Mouse (Mus musculus) cerebellum, postnatal 4 days (tissue): ENCODE data around the gene Map3k21.

Source experiments
- DNase-seq, 2 experiments: peaks; one replicate each; pipeline ENCODE4 v3.0.0; 2022; ENCODE audit warnings: low spot score in 2 of 2, mixed read lengths in 1 of 2

The Map3k21 gene

DNA sequence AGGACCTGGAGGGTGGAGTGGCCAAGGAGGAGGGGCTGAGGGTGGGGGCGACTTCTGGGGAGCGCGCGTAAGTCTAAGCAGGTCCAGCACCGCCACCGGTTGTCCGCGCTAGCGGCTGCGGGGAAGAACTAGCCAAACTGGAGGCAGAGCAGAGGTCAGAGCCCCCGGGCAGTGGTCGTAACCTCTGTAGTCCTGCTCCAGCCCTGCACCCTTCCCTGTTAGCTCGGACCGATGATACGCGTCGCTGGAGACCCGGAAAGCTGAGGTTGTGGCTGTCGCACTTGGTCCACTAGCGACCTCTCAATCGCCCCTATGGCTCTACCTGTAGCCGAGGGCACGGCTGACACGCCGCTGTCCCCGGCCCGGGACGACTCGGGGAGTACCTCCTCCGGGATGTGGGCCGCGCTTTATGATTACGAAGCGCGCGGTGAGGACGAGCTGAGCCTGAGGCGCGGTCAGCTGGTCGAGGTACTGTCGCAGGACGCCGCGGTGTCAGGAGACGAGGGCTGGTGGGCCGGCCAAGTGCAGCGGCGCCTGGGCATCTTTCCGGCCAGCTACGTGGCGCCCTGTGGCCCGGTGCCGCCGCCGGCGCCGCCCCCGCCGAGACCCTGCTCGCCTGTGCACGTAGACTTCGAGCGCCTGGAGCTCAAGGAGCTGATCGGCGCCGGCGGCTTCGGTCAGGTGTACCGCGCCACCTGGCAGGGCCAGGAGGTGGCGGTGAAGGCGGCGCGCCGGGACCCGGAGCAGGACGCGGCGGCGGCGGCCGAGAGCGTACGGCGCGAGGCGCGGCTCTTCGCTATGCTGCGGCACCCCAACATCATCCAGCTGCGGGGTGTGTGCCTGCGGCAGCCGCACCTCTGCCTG, at the start of gene Map3k21:
Gene Map3k21 (plus strand): TSS at position 86 of the 864 bp plus-strand sequence.
- peak in 1 of 2 experiments; percentile 17 for DNase-seq

DNA sequence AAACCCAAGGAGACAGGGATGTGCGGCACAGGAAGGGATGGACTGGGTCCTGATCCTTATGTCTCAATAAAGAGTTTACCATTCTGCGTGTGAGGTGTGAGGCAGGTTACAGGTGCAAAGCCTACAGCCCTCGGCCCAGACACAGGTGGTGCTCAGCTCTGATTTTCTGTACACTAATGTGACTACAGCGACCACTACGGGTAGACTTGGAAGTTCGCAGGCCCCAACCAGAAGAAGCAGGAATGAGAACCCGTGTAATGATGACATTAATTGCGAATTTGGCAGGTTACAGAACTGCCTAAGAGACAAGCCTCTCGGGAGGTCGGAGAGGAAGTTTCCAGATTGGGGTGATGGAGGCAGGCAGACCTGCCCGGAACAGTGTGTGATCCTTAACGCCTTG, 44.1 kb upstream of the Map3k21 start:
- DNase-seq = no peak

DNA sequence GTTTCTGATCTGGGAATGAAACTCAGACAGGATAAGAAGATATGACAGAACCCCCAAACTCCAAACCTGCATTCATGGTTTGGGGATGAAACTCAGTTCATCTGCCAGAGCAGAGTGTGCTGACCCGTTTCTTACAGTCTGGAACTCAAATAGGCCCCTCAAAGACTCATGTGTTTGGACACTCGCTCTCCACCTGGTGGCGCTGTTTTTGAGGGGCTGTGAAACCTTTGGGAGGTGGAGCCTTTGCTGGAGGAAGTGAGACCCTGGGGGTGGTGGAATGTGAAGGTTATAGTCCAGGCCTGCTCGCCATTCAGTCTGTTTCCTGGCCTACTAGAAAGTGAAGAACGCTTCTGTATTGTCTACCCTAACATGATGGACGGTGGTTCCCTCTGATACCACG, 41.7 kb upstream of the Map3k21 start:
- no peak for DNase-seq

DNA sequence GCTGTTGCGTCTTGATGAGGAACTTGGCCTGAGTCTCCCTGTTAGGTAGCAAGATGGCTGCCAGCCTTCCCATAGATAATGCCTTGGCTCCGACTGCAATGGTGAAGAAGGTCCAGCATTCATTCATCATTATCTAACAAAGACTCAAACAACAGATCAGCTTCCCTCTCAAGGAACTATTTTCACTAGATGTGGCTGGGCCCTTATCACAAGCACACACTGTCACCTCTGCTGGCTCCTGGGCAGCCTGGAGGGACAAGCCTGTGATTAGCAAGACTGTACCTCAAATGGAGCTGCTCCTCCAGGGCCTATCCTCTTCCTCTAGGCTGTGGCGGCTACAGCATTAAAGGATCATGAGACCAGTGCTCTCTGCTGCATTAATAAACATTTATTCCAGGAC, 40.5 kb upstream of the Map3k21 start:
- DNase-seq = no peak

DNA sequence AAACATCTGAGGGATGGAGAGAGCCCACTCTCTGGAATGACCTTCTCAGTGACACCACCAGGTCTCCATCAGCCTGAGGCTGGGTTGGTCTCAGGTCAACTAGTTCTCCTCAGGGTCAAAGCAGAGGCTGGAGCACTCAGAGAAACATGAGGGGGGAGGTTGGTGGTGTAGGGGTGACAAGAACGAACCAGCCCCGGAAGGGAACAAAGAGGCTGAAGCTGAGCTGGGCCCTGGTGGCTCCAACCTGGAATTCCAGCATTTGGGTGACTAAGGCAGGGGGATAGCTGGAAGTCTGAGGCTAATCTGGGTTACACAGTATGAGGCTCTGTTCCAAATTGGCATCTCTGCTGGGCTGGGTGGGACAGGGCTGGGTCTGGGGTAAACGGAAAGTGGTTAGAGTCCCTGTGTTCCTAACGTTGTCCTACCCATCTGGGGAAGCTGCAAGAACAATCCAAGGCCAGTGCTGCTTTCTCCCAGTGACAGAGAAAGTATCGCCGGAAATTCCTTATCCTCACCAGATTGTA, 40.0 kb upstream of the Map3k21 start:
- no peak for DNase-seq

DNA sequence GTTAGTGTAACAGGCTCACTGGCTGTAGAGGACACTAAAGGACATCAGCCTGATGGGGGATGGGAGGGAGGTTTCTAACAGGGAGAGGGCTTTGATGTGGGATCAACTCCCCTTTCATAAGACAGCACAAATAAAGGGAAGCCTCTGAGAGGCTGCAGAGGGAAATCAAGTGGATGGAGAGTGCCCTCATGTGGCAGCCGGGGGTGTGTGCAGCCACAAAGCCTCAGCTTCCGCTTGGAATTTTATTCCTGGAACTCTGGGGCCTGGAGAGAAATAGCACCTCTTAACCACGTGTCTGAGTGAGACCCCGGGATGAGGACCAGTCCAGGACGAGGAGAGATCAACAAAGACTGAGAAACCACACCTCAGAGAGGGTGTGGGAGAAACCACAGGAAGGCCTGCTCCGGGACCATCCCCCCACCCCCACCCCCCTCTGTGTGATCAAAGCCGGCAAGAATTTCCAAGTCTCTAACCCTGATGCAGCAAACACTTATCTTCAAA, 39.4 kb upstream of the Map3k21 start:
- DNase-seq = peak; percentile 68 to 80

DNA sequence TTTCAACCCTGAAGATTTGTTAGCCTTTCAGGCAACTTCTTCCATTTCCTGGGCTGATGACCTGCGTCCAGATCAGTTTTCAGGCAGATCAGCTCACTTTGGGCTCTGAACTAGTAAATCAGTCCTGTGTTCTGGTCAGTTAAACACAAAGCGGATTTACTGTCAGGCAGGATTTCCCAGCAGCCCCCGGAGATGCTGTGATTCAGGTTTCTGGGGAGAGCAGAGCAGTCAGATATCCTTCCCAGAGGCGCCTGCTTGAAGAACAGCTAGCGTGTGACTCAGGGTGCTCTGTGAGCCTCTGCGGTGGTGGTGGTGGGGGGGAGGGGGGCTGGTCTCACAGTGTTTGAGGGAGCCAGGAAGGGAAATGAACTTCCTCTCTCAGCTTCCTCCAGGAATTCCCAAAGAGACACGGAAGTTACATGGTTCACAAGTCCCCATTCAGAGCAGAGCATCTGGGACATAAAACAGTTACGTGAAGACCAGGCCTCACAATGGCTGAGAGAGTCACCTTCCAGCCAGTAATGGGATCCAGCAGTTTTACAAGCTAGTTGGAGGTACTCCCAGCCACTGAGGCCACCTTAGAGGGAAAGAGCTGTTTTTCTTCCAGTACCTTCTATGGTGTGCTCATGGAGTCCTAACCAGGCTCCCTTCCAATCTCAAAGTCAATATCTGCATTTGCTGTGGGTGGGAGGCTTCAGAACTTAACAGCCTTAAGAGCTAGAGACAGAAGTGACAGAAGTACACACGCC, 37.6 kb upstream of the Map3k21 start:
- no peak for DNase-seq

DNA sequence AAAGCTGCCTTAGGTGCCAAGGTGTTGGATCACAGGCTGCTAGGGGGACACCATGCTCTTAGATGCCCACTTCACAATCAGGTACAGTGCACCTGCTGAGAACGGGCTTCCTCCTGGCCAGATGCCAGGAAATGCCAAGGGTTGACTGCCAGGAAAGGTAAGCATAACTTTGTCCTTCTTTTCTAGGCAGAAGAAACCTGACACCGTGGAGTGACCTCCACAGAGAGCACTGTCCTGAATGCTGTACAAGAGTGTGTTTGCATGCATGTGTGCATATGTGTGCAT, 37.1 kb upstream of the Map3k21 start:
- DNase-seq = no peak

DNA sequence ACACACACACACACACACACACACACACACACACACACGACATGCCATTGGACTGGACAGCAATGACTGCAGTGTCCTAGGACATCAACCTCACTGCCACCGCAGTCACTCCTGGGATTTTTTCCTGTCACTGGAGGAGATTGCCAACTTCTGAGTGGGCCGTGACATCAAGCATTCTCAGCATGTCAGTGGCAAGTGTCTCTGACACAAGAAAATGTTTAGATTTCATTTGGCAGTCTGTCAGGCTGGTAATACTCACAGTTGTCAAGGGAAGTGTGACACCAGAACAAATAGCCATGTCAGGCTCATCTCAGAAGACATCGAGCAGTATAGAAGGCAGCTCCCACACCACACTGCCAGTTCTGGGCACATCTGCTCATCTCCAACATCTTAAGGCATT, 29.8 kb upstream of the Map3k21 start:
- no peak for DNase-seq

DNA sequence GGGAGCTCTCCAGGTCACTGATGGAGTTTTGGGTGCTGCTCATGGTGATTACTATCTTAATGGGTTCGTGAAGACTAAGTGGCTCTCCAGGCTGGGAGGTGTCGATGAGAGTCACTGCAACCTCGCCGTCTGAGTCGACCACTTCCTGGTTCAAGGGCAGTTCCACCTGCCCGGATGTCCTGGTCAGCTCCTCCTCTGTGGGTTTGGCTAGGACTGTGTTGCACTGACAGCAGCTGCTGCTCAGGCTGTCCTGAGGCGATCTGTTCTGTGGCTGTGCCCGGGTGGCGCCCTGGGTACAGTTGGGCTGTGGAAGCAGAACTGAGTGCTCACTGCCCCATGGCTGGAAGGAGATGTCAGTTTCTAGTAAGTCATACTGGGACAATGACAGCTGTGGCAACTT, 22.7 kb upstream of the Map3k21 start:
- no peak for DNase-seq

DNA sequence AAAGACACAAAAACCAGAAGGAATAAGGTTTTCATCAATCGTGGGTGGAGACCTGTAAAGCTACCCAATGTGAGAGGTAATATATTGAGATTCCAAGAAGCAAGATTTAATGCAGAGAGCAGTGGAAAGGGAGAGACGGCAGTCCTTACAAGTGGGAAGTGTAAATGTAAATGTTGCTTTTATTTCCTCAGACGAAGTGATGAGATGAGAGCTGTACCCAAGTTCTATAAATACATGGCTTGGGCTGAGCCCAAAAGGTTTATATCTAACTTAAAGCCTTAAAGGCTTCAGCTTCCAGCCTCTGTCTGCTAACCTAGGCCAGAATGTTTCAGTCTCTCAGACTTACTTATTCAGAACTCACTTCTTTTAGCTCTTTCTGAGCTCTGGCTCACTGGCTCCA, 20.3 kb upstream of the Map3k21 start:
- no peak for DNase-seq

DNA sequence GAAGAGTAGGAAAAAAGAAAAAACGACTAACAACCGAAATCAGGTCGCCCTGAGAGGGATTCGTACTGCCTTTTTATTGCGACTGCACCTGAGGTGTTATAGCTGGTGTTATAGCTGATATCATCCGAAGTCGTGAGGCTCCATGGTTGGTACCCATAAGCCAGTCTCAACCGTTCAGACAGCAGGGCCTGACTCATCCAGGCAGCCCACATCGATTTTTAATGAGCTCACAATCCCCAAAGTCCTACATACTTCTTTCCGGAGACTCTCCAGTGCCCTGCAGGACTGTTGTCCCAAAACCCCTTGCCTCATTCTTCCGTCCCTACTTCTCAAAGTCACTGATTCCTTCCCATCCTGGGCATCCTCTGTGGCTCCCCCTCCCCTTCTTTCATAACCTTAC, 12.9 kb upstream of the Map3k21 start:
- no peak for DNase-seq

DNA sequence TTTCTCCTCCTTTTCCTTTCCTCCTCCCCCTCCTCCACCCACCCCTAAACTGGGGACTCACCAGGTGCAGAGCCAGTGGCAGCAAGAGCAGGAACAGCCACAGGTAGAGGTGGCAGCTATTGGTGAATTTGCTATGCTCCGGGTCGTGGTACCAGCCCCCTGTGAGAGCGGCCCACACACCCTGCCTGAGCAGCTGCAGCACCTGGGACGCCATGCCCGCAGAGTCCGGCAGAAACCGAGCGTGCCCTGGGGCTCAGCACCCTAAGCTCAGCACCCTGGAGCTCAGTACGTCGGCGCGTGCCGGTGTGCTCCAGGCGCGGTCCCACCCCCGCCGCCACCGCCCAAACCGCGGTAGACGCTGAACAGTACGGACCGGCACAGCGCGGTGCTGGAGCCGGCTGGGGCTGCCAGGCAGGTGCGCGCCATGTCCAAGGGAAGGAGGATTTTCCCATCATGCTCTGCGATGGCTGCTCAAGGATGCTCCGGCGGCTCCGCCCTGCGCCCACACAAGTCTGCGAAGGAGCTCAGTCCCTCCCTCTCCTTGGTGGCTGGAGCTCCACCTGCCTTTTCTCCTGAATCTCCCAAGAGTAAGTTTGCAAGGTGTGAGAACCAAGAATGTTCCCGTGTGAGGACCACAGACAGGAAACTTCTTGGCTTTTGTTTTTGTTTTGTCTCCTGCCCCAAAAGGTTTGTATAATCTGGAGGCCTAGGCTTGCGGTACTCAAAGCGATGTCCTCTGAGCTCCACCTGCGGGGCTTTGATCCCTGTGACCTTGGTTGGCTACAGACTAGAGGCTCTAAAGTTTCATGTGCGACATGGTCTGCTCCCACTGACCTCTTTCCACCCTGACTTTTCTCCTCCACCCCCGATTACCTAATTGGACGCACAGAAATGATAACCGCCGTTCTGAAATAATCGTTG, 12.1 kb upstream of the Map3k21 start, which contains the start of gene Pcnx2:
Gene Pcnx2 (minus strand): TSS at position 450 of the 921 bp plus-strand sequence.
- peak; percentile 35 to 50 for DNase-seq

DNA sequence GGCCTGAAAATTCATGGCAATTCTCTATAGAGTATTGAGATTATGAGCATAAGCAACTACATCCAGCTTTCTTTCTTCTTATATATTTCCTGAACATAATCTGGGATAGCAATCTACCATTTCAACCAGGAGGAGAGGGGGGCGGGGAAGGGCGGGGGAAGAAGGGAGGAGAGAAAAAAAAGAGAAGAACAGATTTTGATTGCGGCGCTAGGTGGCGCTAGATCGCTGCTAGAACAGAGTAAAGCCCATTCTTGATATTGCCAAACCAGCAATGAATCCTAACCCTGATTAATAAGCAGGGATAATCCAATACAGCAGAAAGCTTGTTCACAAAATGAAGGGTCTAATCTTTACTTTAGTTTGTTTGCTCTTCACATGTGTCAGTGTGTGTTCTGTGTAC, 11.4 kb upstream of the Map3k21 start:
- peak in 1 of 2 experiments; percentile 69 for DNase-seq

DNA sequence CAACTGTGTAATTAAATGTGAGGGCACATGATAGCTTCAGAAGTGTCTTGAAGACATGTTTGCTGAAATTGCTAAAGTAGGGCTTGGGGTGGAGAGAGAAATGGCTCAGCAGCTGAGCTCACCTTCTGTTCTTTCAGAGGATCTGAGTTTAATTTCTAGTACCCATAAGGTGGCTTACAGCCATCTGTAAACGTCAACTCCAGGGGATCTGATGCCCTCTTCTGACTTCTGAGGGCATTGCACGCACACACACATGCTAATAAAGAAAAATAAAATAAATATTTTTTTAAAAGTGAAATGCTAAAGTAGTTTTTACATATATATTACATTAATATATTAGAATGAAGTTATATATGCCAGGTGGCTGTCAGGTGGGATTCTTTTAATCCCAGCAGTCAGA, 9.1 kb upstream of the Map3k21 start:
- DNase-seq = no peak

DNA sequence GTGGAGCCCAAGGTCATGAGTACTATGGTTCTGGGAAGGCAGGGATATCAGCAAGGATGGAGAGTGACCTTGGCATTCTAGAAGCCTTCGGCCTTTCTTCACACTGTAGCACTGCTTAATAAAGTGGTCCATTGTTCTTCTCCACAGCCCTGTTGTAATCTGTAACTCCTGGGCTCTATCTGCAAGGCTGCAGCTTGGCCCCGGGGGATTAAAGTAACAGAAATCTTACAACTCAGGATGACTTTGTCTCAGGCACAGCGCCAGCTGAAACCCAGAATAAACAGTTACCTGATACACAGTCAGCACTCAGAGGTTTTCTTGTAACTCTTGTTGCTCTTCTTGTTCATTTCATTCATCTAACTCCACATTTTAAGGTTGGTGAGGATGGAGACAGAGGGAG, 7.7 kb upstream of the Map3k21 start:
- no peak for DNase-seq

DNA sequence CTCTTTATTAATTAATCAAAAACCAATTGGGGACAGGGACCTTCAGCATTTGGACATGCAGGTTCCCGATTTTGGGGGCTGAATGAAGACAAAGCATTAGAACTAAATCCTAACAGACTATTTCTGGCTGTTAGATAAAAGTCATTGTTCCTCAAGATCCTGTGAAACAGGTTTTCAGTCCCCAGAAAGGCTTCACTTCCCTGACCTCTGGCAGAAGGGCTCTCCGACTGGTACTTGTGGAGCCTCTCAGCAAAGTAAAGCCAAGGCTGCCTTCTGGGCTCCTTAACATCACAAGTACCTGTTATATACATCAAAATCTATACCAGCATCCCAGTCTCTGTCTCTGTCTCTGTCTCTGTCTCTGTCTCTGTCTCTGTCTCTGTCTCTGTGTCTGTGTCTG, 4.9 kb upstream of the Map3k21 start:
- no peak for DNase-seq

DNA sequence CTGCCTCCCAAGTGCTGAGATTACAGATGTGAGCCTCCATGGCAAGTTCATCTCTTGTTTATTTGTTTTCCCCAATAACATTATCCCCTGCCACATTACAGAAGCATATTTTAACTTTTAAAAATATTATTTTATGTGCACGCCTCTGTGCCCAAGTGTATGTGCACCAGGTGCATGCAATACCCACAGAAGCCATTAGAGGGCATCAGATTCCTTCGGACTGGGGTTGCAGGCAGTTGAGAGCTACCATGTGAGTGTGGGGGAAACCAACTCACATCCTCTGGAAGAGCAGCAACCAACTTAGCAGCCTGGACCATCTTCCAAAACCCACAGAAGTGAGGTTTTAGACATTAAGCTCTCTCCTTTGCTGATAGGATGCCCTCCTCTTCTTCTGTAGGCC, 2.9 kb upstream of the Map3k21 start:
- no peak for DNase-seq

DNA sequence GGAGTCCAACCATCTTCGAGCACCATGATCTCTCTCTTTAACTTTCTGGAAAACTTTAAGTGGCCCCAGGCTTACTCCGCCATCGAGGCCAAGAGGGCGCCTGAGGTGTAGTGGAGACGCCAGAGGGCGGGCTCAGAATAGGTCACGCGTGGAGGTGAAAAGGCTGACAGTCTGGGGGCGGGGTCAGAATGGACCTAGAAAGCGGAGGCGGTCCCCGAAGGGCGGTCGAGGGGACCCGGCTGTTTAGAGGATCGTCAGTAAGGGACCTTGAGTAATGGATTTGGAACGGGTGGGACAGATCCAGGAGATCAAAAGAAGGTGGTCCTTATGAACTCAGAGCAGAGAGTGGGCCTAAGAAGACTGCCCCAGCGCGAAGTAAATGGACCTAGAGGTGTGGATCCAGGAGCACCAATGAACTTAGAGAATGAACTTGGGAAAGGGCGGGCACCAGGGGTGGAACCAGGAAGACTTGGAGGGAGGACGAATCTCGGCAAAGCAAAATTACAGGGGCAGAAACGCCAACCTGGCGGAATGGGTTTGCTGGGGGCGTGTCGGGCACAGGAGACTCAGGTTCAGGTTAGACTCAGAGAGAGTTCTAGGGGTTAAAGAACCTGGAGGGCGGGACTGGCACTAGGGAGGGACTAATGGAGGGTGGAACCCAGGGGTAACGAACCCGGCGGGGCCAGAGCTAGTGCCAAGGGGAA, 437 bp upstream of the Map3k21 start:
- no peak for DNase-seq

DNA sequence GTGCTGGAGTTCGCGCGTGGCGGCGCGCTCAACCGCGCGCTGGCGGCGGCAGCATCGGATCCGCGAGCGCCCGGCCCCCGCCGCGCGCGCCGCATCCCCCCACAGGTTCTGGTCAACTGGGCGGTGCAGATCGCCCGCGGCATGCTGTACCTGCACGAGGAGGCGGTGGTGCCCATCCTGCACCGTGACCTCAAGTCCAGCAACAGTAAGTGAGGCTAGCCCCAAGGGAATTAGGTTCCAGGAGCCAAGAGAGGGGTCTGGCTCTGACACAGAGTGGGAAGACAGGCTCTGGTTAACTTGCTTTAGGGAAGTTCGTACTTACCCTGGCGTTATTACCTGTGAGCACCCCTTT, 955 bp downstream of the Map3k21 start:
- DNase-seq = no peak

DNA sequence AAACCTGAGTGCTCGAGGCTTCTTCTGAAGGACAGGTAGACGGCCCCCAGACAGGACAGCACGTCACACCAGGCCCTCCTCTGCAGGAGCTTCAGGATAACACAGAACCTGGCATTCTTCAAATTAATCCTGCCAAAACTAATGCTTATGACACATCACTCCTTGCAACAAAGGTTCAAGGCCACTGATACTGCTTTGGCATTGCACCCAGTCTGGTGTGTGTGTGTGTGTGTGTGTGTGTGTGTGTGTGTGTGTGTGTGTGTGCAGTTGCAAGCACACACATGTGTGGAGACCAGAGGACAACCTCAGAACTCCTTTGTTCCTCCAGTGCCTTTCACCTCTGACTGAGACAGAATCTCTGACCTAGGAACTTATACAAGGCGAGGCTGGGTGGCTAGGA, 3.0 kb downstream of the Map3k21 start:
- DNase-seq = no peak
